Mouse (Mus musculus) stomach, postnatal 0 days (tissue): ENCODE results near the gene Fam122b.

Source experiments
- CTCF ChIP-seq: IDR thresholded peaks from 2 replicates; pipeline ENCODE4 v1.5.1; 2016; ENCODE audit warnings: antibody characterized with exemption, low read depth, mild to moderate bottlenecking, moderate library complexity
- EP300 ChIP-seq: optimal IDR thresholded peaks from 2 replicates; pipeline ENCODE3; 2016; ENCODE audit warnings: antibody characterized with exemption

DNA sequence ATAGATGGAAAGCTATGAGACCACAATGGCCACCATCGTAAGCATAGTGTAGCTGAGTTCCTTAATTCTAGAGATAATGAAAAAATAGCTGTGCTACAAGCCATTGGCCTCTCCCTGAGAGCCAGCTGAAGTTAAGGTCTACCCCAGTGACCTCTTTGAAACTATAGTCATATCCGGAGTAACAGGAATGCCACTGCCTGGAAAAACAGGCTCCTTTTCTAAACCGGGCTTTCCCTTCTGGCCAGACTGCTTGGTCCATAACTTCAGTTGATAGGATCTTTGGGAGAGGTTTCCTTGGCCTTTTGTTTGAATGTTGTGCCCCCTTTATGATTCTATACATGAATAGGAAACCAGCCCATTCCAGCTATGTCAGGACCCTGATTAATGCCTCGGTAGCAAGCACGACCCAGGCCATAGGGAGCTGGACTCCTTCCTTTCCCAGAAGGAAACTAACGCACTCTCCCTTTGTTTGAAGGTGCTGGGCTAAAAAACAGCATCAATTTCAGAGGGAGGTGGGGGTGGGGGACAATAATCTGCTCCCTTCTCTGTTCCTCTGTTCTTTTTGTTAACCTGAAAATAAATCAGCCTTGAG lies 45.2 kb downstream of the Fam122b start:
- TF ChIP-seq CTCF: no peak
- TF ChIP-seq EP300: no peak
